Mouse (Mus musculus): ENCODE measurements around the gene Qprt.
A peak's percentile ranks its signal among the peaks of the same experiment; 100 is the strongest.
"Not testable (repeated sequence)": the region's sequence is repeated elsewhere in the genome, so short reads cannot be mapped to it uniquely, and the experiment has no call there.

DNA sequence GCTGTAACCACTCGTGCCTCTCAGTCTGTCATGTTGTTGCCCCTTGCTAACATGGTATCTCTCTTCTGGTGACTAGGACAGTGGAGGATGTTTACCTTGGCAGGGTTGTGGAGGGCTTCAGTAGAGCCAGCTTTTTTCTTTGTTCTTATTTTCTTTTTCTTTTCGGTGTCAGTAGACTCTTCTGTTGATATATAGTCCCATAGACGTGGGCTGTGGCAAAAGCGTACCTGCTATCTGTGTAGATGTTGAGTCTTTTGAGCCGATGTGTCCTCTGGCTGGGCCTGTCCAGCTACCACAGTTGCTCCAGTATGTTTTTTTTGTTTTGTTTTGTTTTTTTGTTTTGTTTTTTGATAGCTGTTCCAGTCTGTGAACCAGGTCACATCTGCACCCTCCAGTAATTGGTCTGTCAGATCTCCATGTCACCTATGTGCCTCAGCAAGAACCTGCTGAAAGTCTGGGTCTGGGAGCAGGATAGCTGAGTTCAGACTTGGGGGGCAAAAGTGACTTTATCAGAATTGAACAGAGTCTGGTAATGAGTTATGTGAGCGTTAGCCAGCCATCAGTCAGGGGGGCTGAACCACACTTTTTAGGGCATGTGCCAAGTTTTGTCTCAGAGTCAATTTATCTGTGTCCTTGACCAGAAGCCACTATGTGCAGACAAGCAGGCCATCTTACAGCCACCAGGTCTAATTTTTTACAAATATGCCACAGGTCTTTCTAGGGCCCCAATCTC is 34.6 kb downstream of the Qprt start, which contains the start of gene Zg16:
- TF ChIP-seq CTCF (IDR thresholded peaks at IDR 0.05; ENCODE audit: low read depth): not testable (repeated sequence)
- 0 out of 2 replicates have a peak, but pooled peaks have one; percentile 17 for TF ChIP-seq EP300 (IDR thresholded peaks at IDR 0.05; ENCODE audit: low read depth)

All from liver, embryonic 14.5 days (tissue).